Mouse (Mus musculus) kidney, postnatal 25 days (tissue): ENCODE results near the gene Agrp.
"Not testable (repeated sequence)": the region's sequence is repeated elsewhere in the genome, so short reads cannot be mapped to it uniquely, and the experiment has no call there.

ENCODE experiments used
- DNase-seq, 2 experiments: peaks; one replicate each; pipeline ENCODE4 v3.0.0; 2021; ENCODE audit warnings: mixed read lengths in 2 of 2

The Agrp gene

DNA sequence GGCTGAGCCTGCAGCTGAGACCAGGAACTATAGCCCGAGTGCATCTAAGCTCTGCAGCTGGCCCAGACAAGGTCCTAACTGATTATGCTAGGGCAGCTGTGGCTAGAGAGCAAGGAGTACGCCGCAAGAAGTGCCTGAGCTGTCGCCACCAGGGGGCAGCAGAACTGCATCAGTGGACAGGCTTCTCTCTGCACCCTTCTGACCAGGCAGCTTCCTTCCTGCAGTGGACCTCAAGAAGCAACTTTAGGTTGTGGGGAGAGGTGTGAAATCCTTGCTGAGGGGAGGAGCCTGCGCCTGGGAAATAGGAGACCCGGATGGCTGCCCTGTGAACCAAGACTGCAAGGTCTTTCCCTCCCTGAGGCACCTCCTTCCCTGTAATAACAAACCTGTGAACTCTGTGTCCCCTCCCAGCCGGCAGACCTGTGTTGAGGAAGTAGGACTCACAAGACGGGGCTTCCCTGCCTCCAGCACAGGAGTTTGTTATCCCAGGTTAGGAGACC, 14.7 kb downstream of the Agrp start:
- peak; percentile 95 to 99 for DNase-seq

- DNase-seq: no peak
Observed at GRCm38 (mm10) chr8:105621841-105622240, 15.4 kb downstream of the Agrp start.

DNA sequence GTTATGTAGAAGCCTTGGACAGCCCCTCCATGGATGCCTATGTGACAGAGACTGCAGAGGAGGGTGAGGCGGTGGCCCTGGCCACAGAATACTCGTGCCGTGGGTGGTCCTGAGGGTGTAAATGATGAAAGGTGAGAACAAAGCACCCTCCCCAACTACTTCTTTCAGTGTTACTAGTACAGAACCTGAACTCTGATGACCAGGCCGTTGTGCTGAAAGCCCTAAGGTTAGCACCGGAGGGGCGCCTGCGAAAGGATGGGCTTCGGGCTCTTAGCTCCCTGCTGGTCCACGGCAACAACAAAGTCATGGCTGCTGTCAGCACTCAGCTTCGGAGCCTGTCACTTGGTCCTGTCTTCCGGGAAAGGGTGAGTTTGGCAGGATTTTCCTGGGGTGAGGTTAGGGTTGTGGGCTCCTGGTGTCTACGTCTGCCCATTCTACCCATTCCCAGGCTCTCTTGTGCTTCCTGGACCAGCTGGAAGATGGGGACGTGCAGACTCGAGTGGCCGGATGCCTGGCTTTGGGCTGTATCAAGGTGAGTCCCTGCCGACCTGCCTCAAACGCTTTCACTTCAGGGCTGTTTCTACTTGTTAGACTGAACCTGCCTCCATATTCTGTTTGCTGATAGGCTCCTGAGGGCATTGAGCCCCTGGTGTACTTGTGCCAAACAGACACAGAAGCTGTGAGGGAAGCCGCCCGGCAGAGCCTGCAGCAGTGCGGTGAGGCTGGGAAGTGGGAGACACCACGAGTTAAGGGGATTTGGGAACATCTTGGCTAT, 16.1 kb downstream of the Agrp start:
- DNase-seq: no peak

- peak in 1 of 2 experiments; percentile 29 for DNase-seq
Observed at GRCm38 (mm10) chr8:105620211-105620610, 17.0 kb downstream of the Agrp start.

- DNase-seq: peak in 1 of 2 experiments; percentile 22
Observed at GRCm38 (mm10) chr8:105618892-105619591, 18.2 kb downstream of the Agrp start.

- no peak for DNase-seq
Observed at GRCm38 (mm10) chr8:105618279-105618634, 18.9 kb downstream of the Agrp start.

DNA sequence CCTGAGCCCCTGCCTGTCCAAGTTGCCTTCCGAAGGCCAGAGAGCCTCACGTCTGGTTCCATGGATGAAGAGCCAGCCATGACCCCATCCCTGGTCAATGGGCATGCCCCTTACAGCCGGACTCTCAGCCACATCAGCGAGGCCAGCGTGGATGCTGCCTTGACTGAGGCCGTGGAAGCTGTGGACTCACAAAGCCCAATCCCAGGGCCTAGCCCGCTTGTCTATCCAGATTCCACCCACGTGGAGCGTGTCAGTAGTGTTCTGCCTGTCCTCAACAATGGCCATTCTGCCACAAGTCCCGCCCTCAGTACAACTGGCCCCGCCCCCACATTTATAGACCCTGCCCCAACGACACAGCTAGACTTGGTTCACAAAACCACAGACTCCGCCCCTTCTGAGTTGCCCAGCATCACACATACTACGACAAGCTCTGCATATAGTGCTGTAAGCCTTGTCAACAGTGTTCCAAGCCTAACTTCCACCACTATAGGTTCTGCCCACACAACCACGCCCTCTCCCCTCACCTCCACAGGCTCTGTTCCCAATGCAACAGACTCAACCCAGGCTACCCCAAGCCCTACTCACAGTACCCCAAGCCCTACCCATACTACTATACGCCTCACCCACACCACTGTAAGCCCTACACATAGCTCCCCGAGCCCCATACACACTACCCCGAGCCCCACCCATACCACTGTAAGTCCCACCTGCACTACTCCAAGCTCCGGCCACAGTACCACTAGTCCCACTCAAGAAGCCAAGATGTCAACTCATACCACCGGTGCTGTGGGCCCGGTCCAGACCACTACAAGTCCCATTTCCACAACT, 19.5 kb downstream of the Agrp start:
- peak in 1 of 2 experiments; percentile 39 for DNase-seq

DNA sequence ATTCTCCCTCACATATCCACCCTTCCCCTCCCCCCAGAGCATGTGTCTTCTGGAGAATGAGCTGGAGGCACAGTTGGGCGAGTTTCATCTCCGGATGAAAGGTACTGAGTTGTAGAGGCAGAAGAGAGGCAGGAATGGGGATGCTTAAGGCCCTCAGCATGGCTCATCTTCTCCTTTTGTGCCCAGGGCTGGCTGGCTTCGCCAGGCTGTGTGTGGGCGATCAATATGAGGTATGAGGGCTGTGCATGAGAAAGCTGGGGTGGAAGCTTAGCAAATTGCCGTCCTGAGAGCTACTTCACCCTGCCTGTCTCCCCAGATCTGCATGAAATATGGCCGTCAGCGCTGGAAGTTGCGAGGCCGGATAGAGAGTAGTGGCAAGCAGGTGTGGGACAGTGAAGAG, 21.3 kb downstream of the Agrp start:
- no peak for DNase-seq

- DNase-seq: peak; percentile 90 to 93
Observed at GRCm38 (mm10) chr8:105613830-105614511, 23.2 kb downstream of the Agrp start.

DNA sequence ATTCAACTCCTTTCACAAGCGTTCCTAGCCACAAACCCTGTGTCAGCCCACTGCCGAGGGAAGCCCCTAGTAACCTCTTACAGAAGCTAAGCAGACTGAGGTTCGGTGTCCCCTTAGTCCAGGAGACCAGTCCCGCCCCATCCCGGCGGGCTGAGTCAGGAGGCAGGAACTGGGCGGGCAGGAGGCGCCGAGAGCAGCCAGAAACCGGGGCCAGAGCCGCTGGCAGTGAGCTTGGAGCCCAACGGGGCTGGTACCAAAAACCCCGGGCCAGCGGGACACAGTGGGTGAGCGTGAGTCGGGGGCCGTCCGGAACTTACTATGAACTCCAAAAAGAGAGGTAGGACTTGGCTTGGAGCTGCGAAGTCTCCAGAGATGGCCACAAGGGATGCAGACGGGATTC, 24.2 kb downstream of the Agrp start:
- DNase-seq: peak; percentile 67 to 83

DNA sequence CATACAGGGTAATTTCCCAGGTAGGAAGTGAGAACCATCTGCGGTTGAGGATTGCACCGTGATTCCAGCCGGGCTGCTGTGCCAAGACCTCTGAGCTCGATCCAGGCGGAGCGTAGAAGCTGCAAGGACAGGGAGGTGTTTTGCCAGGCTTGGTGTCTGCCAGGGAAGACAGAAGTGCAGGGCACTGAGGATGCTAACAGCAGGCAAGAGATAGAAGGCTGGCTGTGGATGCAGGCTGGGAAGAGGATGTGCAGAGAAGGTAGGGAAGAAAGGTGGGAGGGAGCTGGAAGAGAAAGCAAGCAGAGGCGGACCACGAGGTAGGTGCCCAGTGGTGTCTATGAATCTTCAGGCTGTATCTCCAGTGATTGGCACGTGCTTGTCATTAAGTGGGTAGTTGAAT, 25.4 kb downstream of the Agrp start:
- no peak for DNase-seq

DNA sequence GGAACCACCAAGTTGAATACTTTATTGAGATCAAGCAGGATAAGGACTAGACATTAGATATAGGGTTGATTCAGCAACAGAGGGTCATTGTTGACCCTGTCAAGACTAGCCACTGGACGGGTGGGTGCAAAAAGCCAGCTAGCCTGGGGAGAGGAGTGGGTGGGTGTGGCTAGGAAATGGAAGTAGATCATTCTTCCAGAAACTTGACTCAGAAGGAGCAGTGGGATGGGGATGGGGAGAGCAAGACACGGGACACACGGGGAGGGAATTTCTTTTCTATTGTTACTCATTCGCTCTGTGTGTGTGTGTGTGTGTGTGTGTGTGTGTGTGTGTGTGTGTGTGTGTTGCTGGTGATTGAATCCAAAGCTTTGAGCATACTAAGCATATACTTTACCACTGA, 27.4 kb downstream of the Agrp start:
- no peak for DNase-seq

DNA sequence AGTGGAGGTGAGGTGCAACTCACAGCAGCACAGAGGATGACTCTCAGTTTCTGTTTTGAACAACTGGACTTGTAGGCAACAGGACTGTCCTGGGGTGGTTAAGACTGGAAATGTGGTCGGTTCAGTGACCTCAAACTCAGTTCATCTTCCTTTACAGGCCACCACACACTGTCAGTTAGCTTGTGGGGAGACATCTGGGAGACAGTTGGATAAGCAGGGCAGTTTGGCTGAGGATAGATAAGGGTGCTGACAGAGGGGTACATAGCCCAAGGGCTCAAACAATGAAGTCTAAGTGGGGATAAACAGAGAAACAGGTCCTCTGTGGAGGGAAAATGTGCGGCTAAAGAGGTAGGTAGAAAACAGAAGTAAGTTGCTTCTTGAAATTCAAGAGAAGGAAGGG, 27.8 kb downstream of the Agrp start:
- DNase-seq: no peak

- DNase-seq: peak; percentile 54 to 74
Observed at GRCm38 (mm10) chr8:105607684-105608083, 29.5 kb downstream of the Agrp start.

DNA sequence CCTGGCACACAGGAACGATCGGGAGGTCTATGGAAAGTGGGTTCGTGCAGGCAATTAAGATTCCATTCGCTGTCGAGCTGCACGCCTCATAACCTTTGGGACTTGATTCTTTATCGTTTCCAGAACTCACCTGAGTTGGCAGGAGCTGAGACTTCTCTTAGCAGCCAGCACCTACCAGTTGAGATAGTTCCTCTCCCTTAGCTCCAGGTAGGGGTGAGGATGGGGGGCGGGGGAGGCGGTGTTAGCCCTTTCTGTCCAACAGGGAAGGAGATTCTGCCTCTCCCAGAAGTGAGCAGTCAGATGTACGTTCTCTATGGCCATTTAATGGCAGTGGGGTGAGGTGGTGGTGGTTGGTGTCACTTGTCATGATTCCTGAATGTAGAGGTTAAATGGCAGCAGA, 30.1 kb downstream of the Agrp start:
- DNase-seq: no peak

- peak; percentile 83 to 95 for DNase-seq
Observed at GRCm38 (mm10) chr8:105606189-105607023, 30.8 kb downstream of the Agrp start.

DNA sequence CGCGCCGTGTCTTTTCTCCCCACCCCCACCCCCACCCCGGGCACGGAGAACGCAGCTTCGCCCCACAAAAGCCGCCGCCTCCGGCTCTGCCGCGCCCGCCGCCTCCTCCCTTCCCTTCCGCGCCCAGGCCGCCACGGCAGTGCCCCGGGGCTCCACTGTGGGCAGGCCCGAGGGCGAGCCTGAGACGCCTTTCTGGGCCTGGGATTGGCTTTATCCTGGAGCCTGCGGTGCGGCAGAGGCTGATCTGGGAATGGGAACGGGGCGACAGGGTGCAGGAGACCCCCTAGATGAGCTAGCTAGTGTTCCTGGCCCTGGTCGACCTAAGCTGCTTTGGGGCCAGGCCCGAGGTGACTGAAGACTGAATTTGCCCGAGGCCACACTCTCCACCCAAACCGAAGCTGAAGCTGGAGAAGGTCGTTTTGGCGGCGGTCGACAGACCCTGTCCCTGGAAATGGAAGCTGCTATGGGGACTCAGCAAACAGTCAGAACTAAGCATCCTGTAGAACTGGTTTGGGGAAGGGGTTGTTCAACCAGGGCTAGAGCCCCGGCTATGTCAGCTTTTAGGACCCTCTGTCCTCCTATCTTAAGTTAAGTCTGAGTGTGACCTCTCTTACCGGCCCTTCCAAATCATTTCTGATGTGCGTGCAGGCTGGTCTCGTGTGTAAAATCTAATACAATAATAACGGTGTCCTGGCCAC, 31.6 kb downstream of the Agrp start:
- peak; percentile 48 to 71 for DNase-seq

- DNase-seq: peak; percentile 77 to 90
Observed at GRCm38 (mm10) chr8:105604804-105605381, 32.3 kb downstream of the Agrp start, which contains the start of gene Ripor1. Ripor1 (plus strand) TSS chr8:105605255.

DNA sequence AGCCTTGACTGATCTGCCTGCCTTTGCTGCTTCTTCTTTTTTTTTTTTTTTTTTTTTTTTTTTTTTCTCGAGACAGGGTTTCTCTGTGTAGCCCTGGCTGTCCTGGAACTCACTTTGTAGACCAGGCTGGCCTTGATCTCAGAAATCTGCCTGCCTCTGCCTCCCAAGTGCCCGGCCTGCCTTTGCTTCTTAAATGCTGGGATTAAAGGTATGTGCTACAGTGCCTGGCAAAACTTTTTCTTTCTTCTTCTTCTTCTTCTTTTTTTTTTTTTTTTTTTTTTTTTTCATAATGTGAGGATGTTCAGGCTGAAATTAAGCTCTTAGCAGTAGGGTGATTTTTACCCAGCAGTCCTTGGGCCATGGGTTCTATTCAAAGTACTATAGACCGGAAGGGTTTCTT, 34.7 kb downstream of the Agrp start:
- not testable (repeated sequence) for DNase-seq

DNA sequence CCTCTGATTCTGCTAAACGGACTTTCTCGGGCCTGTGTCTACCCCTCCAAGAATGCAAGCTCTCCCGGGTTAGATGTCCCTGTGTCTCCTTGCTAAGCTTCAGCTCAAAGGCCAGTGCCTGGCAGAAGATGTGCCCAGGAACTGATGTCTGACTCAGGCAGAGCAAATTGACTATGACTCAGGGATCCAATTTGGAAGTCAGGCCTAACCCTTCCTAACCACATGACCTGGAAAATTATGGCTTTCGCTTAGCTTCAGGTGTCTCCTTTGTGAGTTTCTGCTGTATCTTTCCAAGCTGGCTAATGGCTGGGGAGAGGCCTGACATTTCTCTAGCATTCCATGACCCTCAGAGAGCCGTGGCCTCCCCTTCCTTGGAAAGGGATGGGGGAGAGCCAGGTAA, 35.9 kb downstream of the Agrp start:
- DNase-seq: no peak

DNA sequence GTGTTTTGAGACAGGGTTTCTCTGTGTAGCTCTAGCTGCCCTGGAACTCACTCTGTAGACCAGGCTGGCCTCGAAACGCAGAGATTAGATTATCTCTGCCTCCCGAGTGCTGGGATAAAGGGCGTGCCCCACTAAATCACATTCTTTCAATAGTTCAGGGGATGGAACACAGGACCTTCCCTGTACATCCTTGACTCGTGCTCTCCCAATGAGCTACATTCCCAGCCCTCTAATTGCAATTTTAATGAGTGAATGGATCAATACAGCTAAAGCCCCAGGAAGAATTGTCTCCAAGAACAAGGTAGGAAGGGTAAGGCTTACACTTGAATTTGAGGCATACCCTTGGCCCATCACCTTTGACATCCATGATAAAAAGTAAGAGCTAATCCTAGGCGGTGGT, 38.4 kb downstream of the Agrp start:
- DNase-seq: no peak
